Mouse (Mus musculus) MEL (cell line): ENCODE results near the gene Ctdsp1. TPM values are rescaled to one million over a fixed set of nuclear protein-coding genes. Genes with fewer than 3 reads are reported as not detected.

Source experiments
- DNase-seq: peaks from one replicate; pipeline ENCODE4 v3.0.0; 2011; ENCODE audit warnings: low read depth, low spot score
- H3K27ac ChIP-seq: 2 replicates; pipeline ENCODE4 v1.5.1; 2012; ENCODE audit warnings: low read depth, mild to moderate bottlenecking, control low read depth, low read length, moderate library complexity; ENCODE audit not compliant: control insufficient read depth
- H3K27me3 ChIP-seq, 2 experiments: fragments of 150-350 bp in 1 of 2; sonication (generic) in 1 of 2; 2 replicates each; pipeline ENCODE4 v1.6.1; 2012; ENCODE audit warnings: low read length in 2 of 2, mild to moderate bottlenecking in 2 of 2, improper control_type of control experiment in 1 of 2, moderate library complexity in 1 of 2; ENCODE audit not compliant: insufficient read depth in 2 of 2, control insufficient read depth in 1 of 2
- H3K36me3 ChIP-seq, 2 experiments: 2 replicates each; pipeline ENCODE4 v1.6.1; 2012 to 2014; ENCODE audit warnings: low read length in 2 of 2, improper control_type of control experiment in 1 of 2, inconsistent platforms in 1 of 2, mild to moderate bottlenecking in 1 of 2; ENCODE audit not compliant: insufficient read depth in 2 of 2, control insufficient read depth in 1 of 2
- H3K4me1 ChIP-seq, 2 experiments: fragments of 150-350 bp in 1 of 2; sonication (generic) in 1 of 2; 2 replicates each; pipeline ENCODE4 v1.6.1; 2012; ENCODE audit warnings: low read length in 2 of 2, improper control_type of control experiment in 1 of 2, mild to moderate bottlenecking in 1 of 2; ENCODE audit not compliant: insufficient read depth in 2 of 2, control insufficient read depth in 1 of 2
- H3K4me3 ChIP-seq, 2 experiments: fragments of 150-350 bp in 1 of 2; sonication (generic) in 1 of 2; 2 replicates each; pipeline ENCODE4 v1.5.1; 2012; ENCODE audit warnings: low read depth in 2 of 2, low read length in 2 of 2, mild to moderate bottlenecking in 2 of 2, moderate library complexity in 2 of 2, control low read depth in 1 of 2, improper control_type of control experiment in 1 of 2; ENCODE audit not compliant: control insufficient read depth in 1 of 2, insufficient read depth in 1 of 2
- H3K79me2 ChIP-seq: 2 replicates; pipeline ENCODE4 v1.6.1; 2012; ENCODE audit warnings: mild to moderate bottlenecking, low read length, moderate library complexity; ENCODE audit not compliant: control insufficient read depth, poor library complexity, insufficient read depth
- H3K9ac ChIP-seq: 2 replicates; pipeline ENCODE4 v1.6.1; 2012; ENCODE audit warnings: low read depth, mild to moderate bottlenecking, control low read depth, low read length, moderate library complexity; ENCODE audit not compliant: control insufficient read depth, poor library complexity, severe bottlenecking
- H3K9me3 ChIP-seq: fragments of 150-350 bp; sonication (generic); replicated peaks from 2 replicates; pipeline ENCODE4 v1.6.1; 2012; ENCODE audit warnings: mild to moderate bottlenecking, low read length, improper control_type of control experiment, moderate library complexity; ENCODE audit not compliant: insufficient read depth
- BHLHE40 ChIP-seq: IDR thresholded peaks from 2 replicates; pipeline ENCODE4 v1.6.1; 2012; ENCODE audit warnings: low read depth, mild to moderate bottlenecking, inconsistent platforms, low read length, improper control_type of control experiment, borderline replicate concordance
- CHD1 ChIP-seq: IDR thresholded peaks from 2 replicates; pipeline ENCODE4 v1.6.1; 2012; ENCODE audit warnings: low read depth, mild to moderate bottlenecking, inconsistent platforms, low read length, improper control_type of control experiment
- ELF1 ChIP-seq: IDR thresholded peaks from 2 replicates; pipeline ENCODE4 v1.6.1; 2014; ENCODE audit warnings: low read depth, mild to moderate bottlenecking, inconsistent platforms, low read length, improper control_type of control experiment, moderate library complexity
- HCFC1 ChIP-seq: IDR thresholded peaks from 2 replicates; pipeline ENCODE4 v1.6.1; 2012; ENCODE audit warnings: low read depth, mild to moderate bottlenecking, inconsistent platforms, low read length, improper control_type of control experiment, moderate library complexity
- MAFK ChIP-seq: IDR thresholded peaks from 2 replicates; pipeline ENCODE4 v1.6.1; 2011; ENCODE audit warnings: low read depth, mild to moderate bottlenecking, low read length, improper control_type of control experiment, borderline replicate concordance
- RCOR1 ChIP-seq: IDR thresholded peaks from 2 replicates; pipeline ENCODE4 v1.6.1; 2012; ENCODE audit warnings: low read depth, mild to moderate bottlenecking, inconsistent platforms, low read length, improper control_type of control experiment
- TAL1 ChIP-seq: IDR thresholded peaks from 2 replicates; pipeline ENCODE4 v1.6.1; 2012; ENCODE audit warnings: mild to moderate bottlenecking, inconsistent platforms, low read length, moderate library complexity, mixed read lengths
- TBP ChIP-seq: IDR thresholded peaks from 2 replicates; pipeline ENCODE4 v1.8.0; 2011; ENCODE audit warnings: low read depth, low read length, improper control_type of control experiment
- ZMIZ1 ChIP-seq: IDR thresholded peaks from 2 replicates; pipeline ENCODE4 v1.6.1; 2012; ENCODE audit warnings: low read depth, mild to moderate bottlenecking, inconsistent platforms, low read length, improper control_type of control experiment, moderate library complexity
- ZNF384 ChIP-seq: IDR thresholded peaks from 2 replicates; pipeline ENCODE4 v1.6.1; 2012; ENCODE audit warnings: low read depth, mild to moderate bottlenecking, inconsistent platforms, low read length, improper control_type of control experiment
- polyA plus RNA-seq, 2 experiments: library from polyadenylated mRNA; stranded (reverse) in 1 of 2; unstranded in 1 of 2; fragments of >175 nt in 1 of 2; fragments of >200 nt in 1 of 2; gene quantifications; 2 replicates each; pipeline versions ENCODE4 v1.2.1 to v1.2.4; 2012; ENCODE audit warnings: low replicate concordance in 2 of 2, low read depth in 1 of 2; ENCODE audit not compliant: insufficient read length in 2 of 2, insufficient read depth in 1 of 2, missing spikeins in 1 of 2
- total RNA-seq: library from RNA; depleted of rRNA; stranded (reverse); fragments of 300-350 nt; gene quantifications from 2 replicates; pipeline ENCODE4 v1.2.3, GENCODE M21; 2012

Gene Ctdsp1
- total and polyA plus RNA-seq, 3 experiments: 18.0 to 69.8 TPM; not detected in 1

DNA sequence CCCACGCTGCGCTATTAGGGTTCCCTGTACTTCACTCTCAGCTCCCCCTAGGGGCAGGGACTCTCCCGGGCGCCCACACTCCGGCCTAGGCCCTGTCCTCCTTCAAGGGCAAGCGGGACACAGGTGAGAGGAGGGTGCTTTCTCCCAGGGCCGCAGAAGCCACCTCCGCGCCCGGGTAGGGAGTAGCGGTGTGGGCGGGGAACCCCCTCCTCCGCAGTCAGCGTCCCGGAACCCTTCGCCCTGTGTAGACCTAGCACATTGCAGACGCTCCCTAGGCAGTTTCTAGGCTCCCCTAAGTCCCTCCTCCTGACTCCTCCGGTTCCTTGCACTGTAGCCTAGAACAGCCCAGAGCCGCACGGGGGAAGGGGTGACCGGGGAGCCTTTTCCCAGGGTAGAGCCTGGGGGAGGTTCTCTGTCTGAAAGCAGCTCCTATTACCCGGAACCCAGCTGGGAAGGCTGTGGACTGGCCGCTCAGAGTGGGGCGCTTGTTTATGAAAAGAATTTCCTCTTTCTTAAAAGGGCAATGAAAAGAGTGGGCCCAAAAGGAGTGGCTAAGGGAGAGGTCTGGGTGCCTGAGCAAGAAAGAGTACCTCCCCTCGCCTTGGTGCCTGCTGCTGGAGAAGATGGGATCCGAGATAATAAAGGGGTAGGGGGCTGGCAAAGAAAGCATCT, 4.5 kb upstream of the Ctdsp1 start (continued):
- TF ChIP-seq ZMIZ1: no peak
- TF ChIP-seq, all 39 proteins: peak for 16

DNA sequence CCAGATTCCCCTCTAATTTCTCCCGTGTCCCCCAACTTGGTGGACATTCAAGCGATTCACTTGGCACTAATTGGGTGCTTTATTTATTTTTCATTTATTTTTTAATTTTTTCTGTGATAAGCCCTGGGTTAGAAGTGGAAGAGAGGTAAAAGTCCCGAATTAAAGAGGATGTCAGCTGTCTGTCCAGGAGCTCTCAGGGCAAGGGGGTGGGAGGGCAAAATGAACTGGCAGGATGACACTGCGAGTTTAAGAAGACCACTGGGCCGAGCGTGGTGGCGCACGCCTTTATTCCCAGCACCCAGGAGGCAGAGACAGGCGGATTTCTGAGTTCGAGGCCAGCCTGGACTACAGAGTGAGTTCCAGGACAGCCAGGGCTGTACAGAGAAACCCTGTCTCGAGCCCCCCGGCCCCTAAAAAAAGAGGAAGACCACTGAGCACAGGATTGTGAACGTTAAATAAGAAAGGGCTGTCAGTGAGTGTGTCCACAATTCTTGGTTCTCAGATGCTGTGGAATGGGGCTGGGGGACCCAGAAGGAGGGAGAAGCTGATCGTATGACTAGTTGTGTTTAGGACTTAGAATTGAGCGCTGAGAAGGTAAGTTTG, 3.8 kb upstream of the Ctdsp1 start:
- Histone ChIP-seq H3K36me3 (peaks cover 0 to 10% of the 10 kb centered on the region in 2 experiments; a peak in 2 of 4 replicates), H3K9me3 (no peaks in the 10 kb centered on the region), H3K79me2 (peaks cover 9% of the 10 kb centered on the region), H3K27ac (peak overlapping the region; percentile 96), H3K4me1 (peaks cover 0 to 12% of the 10 kb centered on the region in 2 experiments; a peak in 3 of 4 replicates), H3K9ac (peak overlapping the region; percentile 90), H3K4me3 (peak overlapping the region; percentile 65 to 79), H3K27me3 (no peaks in the 10 kb centered on the region)
- TF ChIP-seq CHD1: peak; percentile 47; the same call in 1 of the 2 replicates
- TF ChIP-seq RCOR1: no peak
- no peak for TF ChIP-seq BHLHE40
- no peak for TF ChIP-seq ZNF384
- TF ChIP-seq HCFC1: no peak
- TF ChIP-seq TBP: peak; percentile 13; the same call in 1 of the 2 replicates
- TF ChIP-seq TAL1: no peak
- TF ChIP-seq MAFK: no peak
- TF ChIP-seq ELF1: no peak
- peak; percentile 61 for DNase-seq

DNA sequence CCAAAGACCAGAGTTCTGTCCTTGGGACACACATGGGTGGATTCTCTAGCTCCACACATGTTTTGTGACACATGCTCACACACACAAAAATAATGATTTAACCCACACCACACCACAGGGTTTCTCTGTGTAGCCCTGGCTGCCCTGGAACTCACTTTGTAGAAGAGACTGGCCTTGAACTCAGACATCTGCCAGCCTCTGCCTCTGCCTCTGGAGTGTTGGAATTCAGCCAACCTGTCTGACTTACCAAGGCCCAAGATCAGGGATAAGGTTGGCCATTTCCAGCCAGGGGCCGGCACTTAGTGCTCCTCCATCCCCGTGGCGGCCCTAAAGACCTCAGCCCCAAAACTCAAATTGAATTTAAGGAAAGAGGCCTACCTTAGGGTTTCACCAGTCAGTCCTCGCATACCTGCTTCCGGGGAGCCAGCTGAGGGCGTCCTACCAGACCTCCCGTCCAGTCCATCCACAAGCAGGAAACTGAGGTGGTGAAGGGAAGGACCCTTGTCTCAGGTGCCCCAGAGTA, 2.9 kb upstream of the Ctdsp1 start:
- Histone ChIP-seq H3K36me3 (peaks cover 0 to 10% of the 10 kb centered on the region in 2 experiments; a peak in 2 of 4 replicates), H3K9ac (no peak overlapping the region), H3K9me3 (no peaks in the 10 kb centered on the region)
- no peak for DNase-seq
- no peak for TF ChIP-seq ZMIZ1
- TF ChIP-seq, all 39 proteins: peak for 0
- H3K27me3 ChIP-seq: no peaks in the 10 kb centered on the region
- H3K27ac ChIP-seq: no peak overlapping the region
- peaks cover 0 to 12% of the 10 kb centered on the region in 2 experiments; a peak in 3 of 4 replicates for H3K4me1 ChIP-seq
- H3K4me3 ChIP-seq: no peak overlapping the region
- H3K79me2 ChIP-seq: peaks cover 14% of the 10 kb centered on the region
